Mouse (Mus musculus): Measurements from ENCODE around the gene E030018B13Rik. TPM values are rescaled to one million over a fixed set of nuclear protein-coding genes. Genes with fewer than 3 reads are reported as not detected.

E030018B13Rik gene
- polyA plus RNA-seq, 1 experiment from 2014 or later = 0.19 TPM

GRCm38 (mm10) chr7:63936188-63936985 lies 19.7 kb downstream of the E030018B13Rik start:
- Histone ChIP-seq H3K36me3 (no peaks in the 10 kb centered on the region), H3K9me3 (no peaks in the 10 kb centered on the region), H3K27me3 (replicated peaks) (no peaks in the 10 kb centered on the region), H3K4me1 (peaks cover 29% of the 10 kb centered on the region), H3K4me2 (replicated peaks) (peak overlapping the region; percentile 89), H3K4me3 (peak overlapping the region; percentile 94), H3K27ac (no peak overlapping the region), H3K9ac (peak overlapping the region; percentile 97)
- WGBS = under 1% methylated on average over 34 of the region's 34 CpGs
- ATAC-seq (ENCODE audit: low FRiP score, low read depth) = no peak

- Histone ChIP-seq H3K4me2 (replicated peaks) (peak overlapping the region; percentile 89), H3K9me3 (no peaks in the 10 kb centered on the region), H3K36me3 (no peaks in the 10 kb centered on the region), H3K27ac (0 out of 2 replicates have a peak overlapping the region, but pooled peaks have one; percentile 94), H3K4me3 (peak overlapping the region; percentile 94), H3K27me3 (replicated peaks) (no peaks in the 10 kb centered on the region), H3K9ac (peak overlapping the region; percentile 97), H3K4me1 (peaks cover 29% of the 10 kb centered on the region)
- under 1% methylated on average over 11 of the region's 11 CpGs for WGBS
- no peak for ATAC-seq (ENCODE audit: low FRiP score, low read depth)
Measured at GRCm38 (mm10) chr7:63936986-63937235, 20.3 kb downstream of the E030018B13Rik start.

GRCm38 (mm10) chr7:63937236-63938065 lies 20.8 kb downstream of the E030018B13Rik start:
- H3K9ac ChIP-seq = peak overlapping the region; percentile 97
- H3K4me3 ChIP-seq = peak overlapping the region; percentile 94
- H3K4me1 ChIP-seq = peaks cover 29% of the 10 kb centered on the region
- H3K4me2 ChIP-seq (replicated peaks) = peak overlapping the region; percentile 89
- H3K27me3 ChIP-seq (replicated peaks) = no peaks in the 10 kb centered on the region
- H3K9me3 ChIP-seq = no peaks in the 10 kb centered on the region
- under 1% methylated on average over 85 of the region's 88 CpGs for WGBS
- H3K36me3 ChIP-seq = no peaks in the 10 kb centered on the region
- peak; percentile 7 for ATAC-seq (ENCODE audit: low FRiP score, low read depth)
- peak overlapping the region; percentile 94 for H3K27ac ChIP-seq

GRCm38 (mm10) chr7:63938066-63938913 lies 21.6 kb downstream of the E030018B13Rik start:
- peak overlapping the region; percentile 97 for H3K9ac ChIP-seq
- no peaks in the 10 kb centered on the region for H3K27me3 ChIP-seq (replicated peaks)
- peak; percentile 70 for ATAC-seq (ENCODE audit: low FRiP score, low read depth)
- peak overlapping the region; percentile 89 for H3K4me2 ChIP-seq (replicated peaks)
- H3K36me3 ChIP-seq = no peaks in the 10 kb centered on the region
- peak overlapping the region; percentile 94 for H3K27ac ChIP-seq
- H3K9me3 ChIP-seq = no peaks in the 10 kb centered on the region
- WGBS = under 1% methylated on average over 116 of the region's 121 CpGs
- peak overlapping the region; percentile 94 for H3K4me3 ChIP-seq
- H3K4me1 ChIP-seq = peaks cover 29% of the 10 kb centered on the region

- peaks cover 29% of the 10 kb centered on the region for H3K4me1 ChIP-seq
- peak within 1 kb of the TSS; percentile 97 for H3K9ac ChIP-seq
- no peaks in the 10 kb centered on the region for H3K36me3 ChIP-seq
- no peaks in the 10 kb centered on the region for H3K27me3 ChIP-seq (replicated peaks)
- peak within 1 kb of the TSS; percentile 89 for H3K4me2 ChIP-seq (replicated peaks)
- WGBS = under 1% methylated on average over 50 of the region's 50 CpGs
- peak; percentile 93 for ATAC-seq (ENCODE audit: low FRiP score, low read depth)
- peak within 1 kb of the TSS; percentile 94 for H3K4me3 ChIP-seq
- H3K9me3 ChIP-seq = no peaks in the 10 kb centered on the region
- H3K27ac ChIP-seq = peak within 1 kb of the TSS; percentile 94
Measured at GRCm38 (mm10) chr7:63938914-63939396, 22.3 kb downstream of the E030018B13Rik start, which contains the start of gene Klf13. Gene Klf13 (minus strand): TSS chr7:63938915.

- peak; percentile 42 for ATAC-seq (ENCODE audit: low FRiP score, low read depth)
- Histone ChIP-seq H3K36me3 (no peaks in the 10 kb centered on the region), H3K9ac (peak overlapping the region; percentile 83), H3K27me3 (replicated peaks) (no peaks in the 10 kb centered on the region), H3K4me3 (peak overlapping the region; percentile 94), H3K27ac (peak overlapping the region; percentile 85; the same call in 1 of the 2 replicates), H3K9me3 (no peaks in the 10 kb centered on the region), H3K4me1 (peaks cover 27% of the 10 kb centered on the region), H3K4me2 (replicated peaks) (peak overlapping the region; percentile 89)
- WGBS = under 1% methylated on average over 39 of the region's 39 CpGs
Measured at GRCm38 (mm10) chr7:63939397-63939951, 22.8 kb downstream of the E030018B13Rik start.

GRCm38 (mm10) chr7:63940321-63940720 lies 23.7 kb downstream of the E030018B13Rik start:
- H3K9ac ChIP-seq = no peak overlapping the region
- no peaks in the 10 kb centered on the region for H3K27me3 ChIP-seq (replicated peaks)
- ATAC-seq (ENCODE audit: low FRiP score, low read depth) = no peak
- H3K9me3 ChIP-seq = no peaks in the 10 kb centered on the region
- H3K4me3 ChIP-seq = no peak overlapping the region
- no peak overlapping the region for H3K27ac ChIP-seq
- no peak overlapping the region for H3K4me2 ChIP-seq (replicated peaks)
- H3K36me3 ChIP-seq = no peaks in the 10 kb centered on the region
- 86% methylated on average over 5 of the region's 5 CpGs for WGBS
- H3K4me1 ChIP-seq = peaks cover 19% of the 10 kb centered on the region

GRCm38 (mm10) chr7:63941050-63941449 lies 24.4 kb downstream of the E030018B13Rik start:
- Histone ChIP-seq H3K27ac (no peak overlapping the region), H3K27me3 (replicated peaks) (no peaks in the 10 kb centered on the region), H3K9me3 (no peaks in the 10 kb centered on the region), H3K4me2 (replicated peaks) (no peak overlapping the region), H3K9ac (no peak overlapping the region), H3K4me1 (peaks cover 12% of the 10 kb centered on the region), H3K4me3 (no peak overlapping the region), H3K36me3 (no peaks in the 10 kb centered on the region)
- ATAC-seq (ENCODE audit: low FRiP score, low read depth) = no peak
- 90% methylated on average over 3 of the region's 3 CpGs for WGBS

GRCm38 (mm10) chr7:63941501-63941900 lies 24.8 kb downstream of the E030018B13Rik start:
- ATAC-seq (ENCODE audit: low FRiP score, low read depth) = no peak
- no peak overlapping the region for H3K4me3 ChIP-seq
- H3K9me3 ChIP-seq = no peaks in the 10 kb centered on the region
- H3K9ac ChIP-seq = no peak overlapping the region
- no peak overlapping the region for H3K4me2 ChIP-seq (replicated peaks)
- 87% methylated on average over 4 of the region's 4 CpGs for WGBS
- no peak overlapping the region for H3K27ac ChIP-seq
- H3K4me1 ChIP-seq = peaks cover 7% of the 10 kb centered on the region
- H3K36me3 ChIP-seq = no peaks in the 10 kb centered on the region
- no peaks in the 10 kb centered on the region for H3K27me3 ChIP-seq (replicated peaks)

- Histone ChIP-seq H3K4me1 (peaks cover 6% of the 10 kb centered on the region), H3K27ac (no peak overlapping the region), H3K9ac (no peak overlapping the region), H3K4me3 (no peak overlapping the region), H3K27me3 (replicated peaks) (no peaks in the 10 kb centered on the region), H3K4me2 (replicated peaks) (no peak overlapping the region), H3K36me3 (no peaks in the 10 kb centered on the region), H3K9me3 (no peaks in the 10 kb centered on the region)
- no peak for ATAC-seq (ENCODE audit: low FRiP score, low read depth)
- WGBS = 39% methylated on average over 2 of the region's 2 CpGs
Measured at GRCm38 (mm10) chr7:63943946-63944345, 27.3 kb downstream of the E030018B13Rik start.

Measured in neural tube, embryonic 12.5 days (tissue).